Mouse (Mus musculus) lung, embryonic 15.5 days (tissue): ENCODE results near the gene Mettl27. TPM values are rescaled to one million over a fixed set of nuclear protein-coding genes. Genes with fewer than 3 reads are reported as not detected.

Source experiments
- ATAC-seq: fragments of 200-750 bp; cut with Nextera tagmentation; 2 replicates; pipeline ENCODE4 v1.8.0; 2017; ENCODE audit warnings: moderate number of reproducible peaks, borderline replicate concordance; ENCODE audit not compliant: low FRiP score, low TSS enrichment; ENCODE audit errors: extremely low read depth
- H3K27ac ChIP-seq: fragments of 300-500 bp; sonication (generic); 2 replicates; pipeline ENCODE4 v1.5.1; 2015; ENCODE audit warnings: moderate library complexity, mild to moderate bottlenecking, inconsistent platforms
- H3K27me3 ChIP-seq: fragments of 300-500 bp; sonication (generic); 2 replicates; pipeline ENCODE4 v1.6.1; 2015; ENCODE audit warnings: inconsistent platforms
- H3K36me3 ChIP-seq: fragments of 300-500 bp; sonication (generic); 2 replicates; pipeline ENCODE4 v1.6.1; 2015; ENCODE audit warnings: inconsistent platforms
- H3K4me1 ChIP-seq: fragments of 300-500 bp; sonication (generic); 2 replicates; pipeline ENCODE4 v1.6.1; 2015; ENCODE audit warnings: inconsistent platforms
- H3K4me2 ChIP-seq: fragments of 300-500 bp; sonication (generic); 2 replicates; pipeline ENCODE4 v1.6.1; 2015; ENCODE audit warnings: inconsistent platforms, mild to moderate bottlenecking, moderate library complexity
- H3K4me3 ChIP-seq: fragments of 300-500 bp; sonication (generic); 2 replicates; pipeline ENCODE4 v1.5.1; 2015; ENCODE audit warnings: mild to moderate bottlenecking, inconsistent platforms
- H3K9ac ChIP-seq: fragments of 300-500 bp; sonication (generic); 2 replicates; pipeline ENCODE4 v1.6.1; 2015; ENCODE audit warnings: inconsistent platforms
- H3K9me3 ChIP-seq: fragments of 300-500 bp; sonication (generic); 2 replicates; pipeline ENCODE4 v1.6.1; 2016; ENCODE audit warnings: inconsistent platforms
- WGBS: fragments of 180-500 bp; shearing (Covaris S2); methylation state at CpG from one replicate; pipeline ENCODE4 v1.1.7; 2015; 5-methylcytosine and 5-hydroxymethylcytosine counted together
- polyA plus RNA-seq: library from polyadenylated mRNA; unstranded; fragments of >200 nt; fragmentation: Nextera tagmentation; extraction: Ambion mirVana; gene quantifications from 2 replicates; pipeline ENCODE4 v1.2.1, GENCODE M21; 2015

The Mettl27 gene
- polyA plus RNA-seq, 1 experiment from 2014 or later, result 24.7 TPM

DNA sequence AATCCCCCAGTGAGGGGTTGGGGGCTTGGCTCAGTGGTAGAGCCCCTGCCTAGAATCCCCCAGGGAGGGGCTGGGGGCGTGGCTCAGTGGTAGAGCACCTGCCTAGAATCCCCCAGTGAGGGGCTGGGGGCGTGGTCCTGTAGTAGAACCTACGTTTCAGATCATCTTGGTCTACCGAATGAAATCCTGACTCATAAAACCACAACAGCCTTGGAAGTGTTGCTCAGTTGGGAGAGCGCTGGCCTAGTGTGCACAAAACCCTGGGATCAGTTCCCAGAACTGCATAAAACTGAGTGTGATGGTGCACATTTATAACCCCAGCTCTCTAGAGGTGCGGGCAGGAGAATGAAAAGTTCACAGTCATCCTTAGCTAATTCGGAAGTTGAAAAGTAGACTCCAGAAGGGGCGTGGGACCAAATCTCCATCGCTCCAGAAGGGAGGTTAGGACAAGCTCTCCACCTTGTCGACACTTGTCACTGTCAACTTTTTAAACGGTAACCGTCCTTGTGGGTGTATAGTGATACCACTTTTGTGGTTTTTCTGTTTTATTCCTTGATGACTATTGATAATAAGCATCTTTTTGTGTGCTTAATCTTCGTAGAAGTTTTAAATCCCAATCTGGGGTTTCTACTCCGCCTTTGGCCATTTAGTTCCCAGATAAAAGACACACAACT lies 44.5 kb downstream of the Mettl27 start:
- 81% methylated on average over 14 of the region's 14 CpGs for WGBS
- ATAC-seq, result no peak

DNA sequence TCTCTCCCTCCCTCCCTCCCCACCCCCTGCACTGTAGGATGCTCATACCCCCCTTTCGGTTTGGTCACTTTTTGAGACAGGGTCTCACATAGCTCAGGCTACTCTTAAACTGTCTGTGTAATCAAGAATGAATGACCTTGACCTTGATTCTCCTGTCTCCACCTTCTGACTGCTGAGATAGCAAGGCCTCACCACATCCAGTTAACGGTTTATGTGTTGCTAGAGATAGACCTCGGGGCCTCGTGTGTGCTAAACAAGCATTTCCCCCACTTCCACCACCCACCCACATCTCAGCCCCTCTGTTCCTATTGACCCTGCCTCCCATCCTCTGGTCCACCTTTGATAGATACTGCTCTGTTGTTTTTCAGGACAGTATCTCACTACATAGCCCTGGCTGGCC lies 45.7 kb downstream of the Mettl27 start:
- 73% methylated on average over 4 of the region's 4 CpGs for WGBS
- Histone ChIP-seq H3K4me1 (peaks cover 17% of the 10 kb centered on the region), H3K27ac (no peak overlapping the region), H3K4me2 (no peak overlapping the region), H3K27me3 (no peaks in the 10 kb centered on the region), H3K36me3 (no peaks in the 10 kb centered on the region), H3K4me3 (no peak overlapping the region), H3K9me3 (no peaks in the 10 kb centered on the region), H3K9ac (no peak overlapping the region)
- ATAC-seq, result no peak

More for the DNA sequence above, 44.5 kb downstream of the Mettl27 start:
- no peaks in the 10 kb centered on the region for H3K27me3 ChIP-seq
- H3K9ac ChIP-seq, result no peak overlapping the region
- H3K36me3 ChIP-seq, result no peaks in the 10 kb centered on the region
- H3K9me3 ChIP-seq, result no peaks in the 10 kb centered on the region
- no peak overlapping the region for H3K4me3 ChIP-seq
- peaks cover 17% of the 10 kb centered on the region for H3K4me1 ChIP-seq
- no peak overlapping the region for H3K27ac ChIP-seq
- no peak overlapping the region for H3K4me2 ChIP-seq

DNA sequence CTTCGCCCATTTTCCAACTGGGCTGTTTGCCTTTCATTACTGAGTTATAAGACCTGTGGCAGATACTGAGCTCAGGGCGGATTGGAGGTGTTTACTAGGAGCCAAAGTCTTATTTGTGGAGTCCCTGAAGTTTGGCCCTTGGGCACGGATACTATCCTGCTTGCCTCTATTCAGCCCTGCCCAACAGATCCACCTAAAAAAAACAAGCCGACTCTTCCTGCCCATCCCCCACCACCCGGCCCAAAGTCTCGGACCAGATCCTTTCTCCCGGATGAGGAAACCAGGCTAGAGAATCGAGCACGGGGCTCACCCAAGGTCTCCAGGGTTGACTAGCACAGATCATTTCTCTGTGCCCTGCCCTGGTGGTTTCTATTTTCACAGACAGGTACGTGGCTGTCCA lies 49.0 kb downstream of the Mettl27 start:
- no peak overlapping the region for H3K4me3 ChIP-seq
- H3K4me2 ChIP-seq, result no peak overlapping the region
- ATAC-seq, result no peak
- 59% methylated on average over 10 of the region's 10 CpGs for WGBS
- H3K9ac ChIP-seq, result no peak overlapping the region
- no peaks in the 10 kb centered on the region for H3K9me3 ChIP-seq
- H3K27ac ChIP-seq, result no peak overlapping the region
- peaks cover 19% of the 10 kb centered on the region for H3K4me1 ChIP-seq
- H3K36me3 ChIP-seq, result no peaks in the 10 kb centered on the region
- H3K27me3 ChIP-seq, result peaks cover 20% of the 10 kb centered on the region

DNA sequence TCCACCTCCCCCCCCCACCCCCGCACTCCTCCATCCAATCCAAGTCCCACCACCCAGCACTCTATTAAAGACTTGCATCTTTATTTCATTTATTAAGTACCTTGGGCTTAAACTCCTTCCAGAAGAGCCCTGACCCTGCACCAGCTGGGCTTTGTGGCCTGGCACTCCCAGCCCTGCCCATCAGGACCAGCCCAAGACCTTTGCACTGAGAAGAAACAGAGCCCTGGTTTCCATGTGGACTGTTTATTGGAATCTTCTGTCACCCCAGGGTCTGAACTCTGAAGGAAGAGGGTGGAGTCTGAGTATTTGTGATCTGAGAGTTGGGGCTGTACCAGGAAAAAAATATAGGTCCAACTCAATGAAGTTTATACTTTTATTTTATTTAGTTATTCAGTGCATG lies 50.9 kb downstream of the Mettl27 start:
- H3K4me2 ChIP-seq, result no peak overlapping the region
- 80% methylated on average over 1 of the region's 1 CpGs for WGBS
- no peak overlapping the region for H3K4me3 ChIP-seq
- no peak for ATAC-seq
- H3K27ac ChIP-seq, result no peak overlapping the region
- H3K27me3 ChIP-seq, result peaks cover 39% of the 10 kb centered on the region
- no peaks in the 10 kb centered on the region for H3K36me3 ChIP-seq
- H3K9me3 ChIP-seq, result no peaks in the 10 kb centered on the region
- peaks cover 24% of the 10 kb centered on the region for H3K4me1 ChIP-seq
- H3K9ac ChIP-seq, result no peak overlapping the region

DNA sequence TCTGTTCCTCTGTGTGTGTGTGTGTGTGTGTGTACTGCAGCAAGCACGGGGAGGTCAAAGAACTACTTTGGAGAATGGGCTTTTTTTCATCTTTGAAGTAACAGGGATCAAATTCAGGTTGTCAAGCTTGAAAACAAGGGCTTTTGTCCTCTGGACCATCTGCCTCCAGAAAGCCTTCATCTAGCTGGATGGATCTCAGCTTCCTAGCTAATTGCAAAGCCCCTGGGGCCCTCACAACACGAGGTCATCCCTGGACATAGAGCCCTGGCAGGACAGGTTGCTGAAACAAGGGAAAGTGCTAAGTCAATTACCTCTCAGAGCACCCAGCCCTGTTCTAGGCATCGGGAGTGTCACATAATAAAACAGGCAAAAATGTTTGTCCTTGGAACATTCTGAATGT lies 51.6 kb downstream of the Mettl27 start:
- H3K27me3 ChIP-seq, result peaks cover 44% of the 10 kb centered on the region
- H3K9ac ChIP-seq, result no peak overlapping the region
- H3K4me2 ChIP-seq, result no peak overlapping the region
- 0 out of 2 replicates have a peak overlapping the region, but pooled peaks have one; percentile 93 for H3K27ac ChIP-seq
- H3K9me3 ChIP-seq, result no peaks in the 10 kb centered on the region
- H3K4me1 ChIP-seq, result peaks cover 24% of the 10 kb centered on the region
- ATAC-seq, result no peak
- no peaks in the 10 kb centered on the region for H3K36me3 ChIP-seq
- WGBS, result 25% methylated on average over 3 of the region's 3 CpGs
- no peak overlapping the region for H3K4me3 ChIP-seq

DNA sequence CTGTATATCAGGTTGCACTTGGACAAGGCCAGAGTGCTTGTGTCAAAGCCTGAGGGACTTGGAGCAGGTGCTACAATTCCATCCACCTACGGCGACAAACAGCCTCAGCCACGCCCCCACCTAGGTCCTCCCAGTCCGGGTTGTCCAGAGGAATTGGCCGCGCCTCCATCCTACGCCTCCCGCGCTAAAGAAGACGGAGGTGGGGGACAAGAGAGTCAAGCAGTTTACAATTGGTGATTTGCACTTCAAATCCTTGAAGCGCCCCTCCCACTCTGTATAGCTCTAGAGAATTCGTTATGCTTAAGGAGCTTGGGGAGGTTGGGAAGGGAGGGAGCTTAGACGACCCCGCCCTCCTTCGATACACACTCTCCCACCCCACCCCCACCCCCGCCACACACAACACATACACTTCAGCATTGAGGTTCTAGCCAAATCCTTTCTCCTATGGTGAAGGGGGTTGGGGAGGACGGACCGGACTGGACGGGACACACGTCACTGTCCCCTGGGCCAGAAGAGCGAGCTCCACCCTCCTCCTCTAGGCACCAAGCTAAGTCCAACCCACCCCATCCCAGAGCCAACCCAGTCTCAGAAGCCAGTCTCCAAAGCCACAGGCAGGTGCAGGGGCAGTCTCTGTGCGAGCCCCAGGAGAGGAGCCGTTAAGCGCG lies 53.6 kb downstream of the Mettl27 start, which contains the start of gene Cldn3:
Gene Cldn3, plus strand, starts transcription at position 582 of the 665 bp plus-strand sequence.
- peak within 1 kb of the TSS; percentile 44 for H3K4me3 ChIP-seq
- H3K4me2 ChIP-seq, result peak within 1 kb of the TSS; percentile 47
- peak within 1 kb of the TSS; percentile 93 for H3K27ac ChIP-seq
- WGBS, result under 1% methylated on average over 25 of the region's 25 CpGs
- peaks cover 36% of the 10 kb centered on the region for H3K4me1 ChIP-seq
- peak; percentile 93 for ATAC-seq
- H3K9me3 ChIP-seq, result no peaks in the 10 kb centered on the region
- peaks cover 48% of the 10 kb centered on the region for H3K27me3 ChIP-seq
- no peaks in the 10 kb centered on the region for H3K36me3 ChIP-seq
- H3K9ac ChIP-seq, result peak within 1 kb of the TSS; percentile 56

DNA sequence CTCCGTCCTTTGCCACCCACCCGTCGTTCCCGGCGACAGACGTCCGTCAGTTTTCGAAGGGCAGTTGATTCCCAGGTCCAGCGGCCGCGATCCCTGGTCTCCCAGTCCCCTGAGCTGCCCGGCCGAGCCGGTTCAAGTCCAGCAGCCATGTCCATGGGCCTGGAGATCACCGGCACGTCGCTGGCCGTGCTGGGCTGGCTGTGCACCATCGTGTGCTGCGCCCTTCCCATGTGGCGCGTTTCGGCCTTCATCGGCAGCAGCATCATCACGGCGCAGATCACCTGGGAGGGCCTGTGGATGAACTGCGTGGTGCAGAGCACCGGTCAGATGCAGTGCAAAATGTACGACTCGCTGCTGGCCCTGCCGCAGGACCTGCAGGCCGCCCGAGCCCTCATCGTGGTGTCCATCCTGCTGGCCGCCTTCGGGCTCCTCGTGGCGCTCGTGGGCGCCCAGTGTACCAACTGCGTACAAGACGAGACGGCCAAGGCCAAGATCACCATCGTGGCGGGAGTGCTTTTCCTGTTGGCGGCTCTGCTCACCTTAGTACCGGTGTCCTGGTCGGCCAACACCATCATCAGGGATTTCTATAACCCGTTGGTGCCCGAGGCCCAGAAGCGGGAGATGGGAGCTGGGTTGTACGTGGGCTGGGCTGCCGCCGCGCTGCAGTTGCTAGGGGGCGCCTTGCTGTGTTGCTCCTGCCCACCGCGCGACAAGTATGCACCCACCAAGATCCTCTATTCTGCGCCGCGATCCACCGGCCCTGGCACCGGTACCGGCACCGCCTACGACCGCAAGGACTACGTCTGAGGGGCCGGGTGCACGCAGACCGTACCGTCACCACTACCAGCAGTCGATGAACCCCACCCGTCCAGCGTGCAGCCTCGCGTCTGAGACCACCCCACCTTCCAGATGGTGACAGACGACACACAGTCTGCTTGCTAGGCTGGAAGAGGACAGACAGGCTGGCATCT lies 54.4 kb downstream of the Mettl27 start:
- Histone ChIP-seq H3K9me3 (no peaks in the 10 kb centered on the region), H3K4me1 (peaks cover 36% of the 10 kb centered on the region), H3K9ac (peak overlapping the region; percentile 56), H3K4me3 (peak overlapping the region; percentile 44), H3K36me3 (no peaks in the 10 kb centered on the region), H3K4me2 (peak overlapping the region; percentile 47), H3K27me3 (peaks cover 48% of the 10 kb centered on the region), H3K27ac (peak overlapping the region; percentile 93)
- 3% methylated on average over 79 of the region's 79 CpGs for WGBS
- no peak for ATAC-seq

DNA sequence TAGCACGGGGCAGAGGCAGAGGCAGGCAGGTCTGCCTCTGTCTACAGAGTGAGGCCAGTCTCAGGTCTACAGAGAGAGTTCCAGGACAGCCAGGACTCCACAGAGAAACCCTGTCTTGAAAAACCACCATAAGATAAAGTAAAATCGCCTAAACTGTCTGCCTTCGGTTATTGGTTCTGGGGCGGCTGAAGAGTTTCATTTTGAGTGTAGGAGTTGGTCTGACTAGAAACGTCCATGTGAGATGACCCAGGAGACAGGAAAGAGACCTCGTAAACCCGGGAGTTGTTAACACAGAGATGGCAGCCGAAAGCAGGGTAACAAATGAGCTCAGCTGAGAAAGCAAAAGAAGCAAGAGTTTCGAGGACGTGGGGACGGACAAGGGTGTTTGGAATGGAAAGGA lies 57.0 kb downstream of the Mettl27 start:
- Histone ChIP-seq H3K9ac (peak overlapping the region; percentile 38), H3K36me3 (no peaks in the 10 kb centered on the region), H3K4me3 (peak overlapping the region; percentile 44), H3K4me2 (peak overlapping the region; percentile 47), H3K9me3 (no peaks in the 10 kb centered on the region), H3K27me3 (peaks cover 48% of the 10 kb centered on the region), H3K4me1 (peaks cover 35% of the 10 kb centered on the region), H3K27ac (peak overlapping the region; percentile 12; the same call in 1 of the 2 replicates)
- no peak for ATAC-seq
- WGBS, result 34% methylated on average over 11 of the region's 11 CpGs

DNA sequence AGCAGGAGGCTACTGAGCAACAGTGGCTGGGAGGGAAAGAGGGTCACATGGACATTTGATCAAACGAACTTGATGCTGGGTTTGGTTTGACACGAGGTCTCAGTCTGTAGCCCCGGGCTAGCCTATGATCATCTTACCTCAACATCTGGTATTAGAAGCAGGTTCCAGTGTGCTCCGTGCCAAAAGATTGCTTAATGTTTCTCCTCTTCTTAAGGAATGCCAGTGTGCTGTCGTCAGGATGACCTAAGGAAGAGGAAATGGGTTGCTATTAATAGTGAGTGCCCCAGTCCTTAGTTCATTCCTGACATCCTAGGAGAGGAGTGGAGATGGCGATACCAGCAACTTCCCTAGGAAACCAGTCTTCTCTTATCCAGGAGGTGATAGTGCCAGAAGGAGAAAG lies 57.6 kb downstream of the Mettl27 start:
- Histone ChIP-seq H3K27me3 (peaks cover 42% of the 10 kb centered on the region), H3K4me3 (peak overlapping the region; percentile 44), H3K4me2 (peak overlapping the region; percentile 47), H3K36me3 (no peaks in the 10 kb centered on the region), H3K27ac (no peak overlapping the region), H3K9me3 (no peaks in the 10 kb centered on the region), H3K4me1 (peaks cover 29% of the 10 kb centered on the region), H3K9ac (no peak overlapping the region)
- WGBS, result 30% methylated on average over 6 of the region's 6 CpGs
- ATAC-seq, result no peak
